Mouse (Mus musculus): ENCODE data around the gene Aebp1.
A peak's percentile ranks its signal among the peaks of the same experiment; 100 is the strongest.

- TF ChIP-seq POLR2A (IDR thresholded peaks at IDR 0.05; ENCODE audit: insufficient read depth, low read depth, low read length) (peak; percentile 67), CTCF (IDR thresholded peaks at IDR 0.05; ENCODE audit: insufficient read depth, low read depth, low read length) (no peak)
Observed at GRCm38 (mm10) chr11:5901950-5902349, 40.2 kb downstream of the Aebp1 start.

All from olfactory bulb, adult 2 months (tissue).